Mouse (Mus musculus) heart, adult 2 months (tissue): ENCODE measurements at regions not wholly inside any gene's neighbourhood (a gene's known extent, or its start where the extent isn't known, plus 50 kb on each side); places are given as distances from the start of the nearest gene placed in this dataset.

ENCODE experiments used
- DNase-seq, 2 experiments: peaks; one replicate each; pipeline ENCODE4 v3.0.0; 2021
- H3K27ac ChIP-seq: fragments of 200-600 bp; 2 replicates; pipeline ENCODE4 v1.8.1; 2022
- H3K27me3 ChIP-seq: fragments of 200-500 bp; 2 replicates; pipeline ENCODE4 v1.6.1; 2012; ENCODE audit warnings: mild to moderate bottlenecking, low read length, inconsistent platforms, mixed read lengths; ENCODE audit not compliant: control insufficient read depth, insufficient read depth
- H3K36me3 ChIP-seq: fragments of 200-500 bp; 2 replicates; pipeline ENCODE4 v1.6.1; 2012; ENCODE audit warnings: low read length, inconsistent platforms; ENCODE audit not compliant: control insufficient read depth, insufficient read depth
- H3K4me1 ChIP-seq: fragments of 200-500 bp; 2 replicates; pipeline ENCODE4 v1.6.1; 2011; ENCODE audit warnings: low read length; ENCODE audit not compliant: control insufficient read depth, insufficient read depth
- H3K4me3 ChIP-seq: fragments of 200-600 bp; 2 replicates; pipeline ENCODE4 v1.8.1; 2022
- H3K79me2 ChIP-seq: fragments of 200-500 bp; replicated peaks from 2 replicates; pipeline ENCODE4 v1.6.1; 2012; ENCODE audit warnings: mild to moderate bottlenecking, inconsistent platforms, low read length, moderate library complexity, mixed read lengths; ENCODE audit not compliant: control insufficient read depth, insufficient read depth
- H3K9ac ChIP-seq: fragments of 200-500 bp; 2 replicates; pipeline ENCODE4 v1.6.1; 2012; ENCODE audit warnings: low read depth, mild to moderate bottlenecking, control low read depth, inconsistent platforms, low read length, mixed read lengths
- CTCF ChIP-seq: fragments of 200-600 bp; IDR thresholded peaks from 2 replicates; pipeline ENCODE4 v1.8.1; 2022; ENCODE audit warnings: antibody characterized with exemption, mild to moderate bottlenecking, moderate library complexity
- EP300 ChIP-seq: fragments of 200-500 bp; IDR thresholded peaks from 2 replicates; pipeline ENCODE4 v1.6.1; 2011; ENCODE audit warnings: low read depth, low read length, control low read depth; ENCODE audit not compliant: insufficient read depth
- POLR2A ChIP-seq: fragments of 200-500 bp; IDR thresholded peaks from 2 replicates; pipeline ENCODE4 v1.6.1; 2011; ENCODE audit warnings: mild to moderate bottlenecking, low read depth, low read length, control low read depth; ENCODE audit not compliant: insufficient read depth
- WGBS: fragments of 180-500 bp; shearing (Covaris S2); methylation state at CpG from one replicate; pipeline ENCODE4 v1.1.7; 2018; 5-methylcytosine and 5-hydroxymethylcytosine counted together
- intact Hi-C: fragments of 180-260 bp; cut with DNase I; formaldehyde crosslinking; loops from one replicate; pipeline ENCODE4 v1.15.1; 2025

GRCm38 (mm10) chr16:44648547-44649223 is 75.4 kb upstream of the Nepro start:
- H3K4me3 ChIP-seq, result no peak overlapping the region
- peak overlapping the region; percentile 29 for H3K27ac ChIP-seq
- 54% methylated on average over 2 of the region's 2 CpGs for WGBS
- intact Hi-C loops, result loop anchor here (10.0 kb wide), 1 partner anchor 46 kb away; no protein-coding TSS in a partner anchor
- no peak for TF ChIP-seq EP300
- TF ChIP-seq POLR2A, result no peak
- no peak for TF ChIP-seq CTCF
- DNase-seq, result peak in 1 of 2 experiments; percentile 13
- H3K4me1 ChIP-seq, result peaks cover 3% of the 10 kb centered on the region; the same call in 1 of the 2 replicates
- H3K9ac ChIP-seq, result no peak overlapping the region
- no peaks in the 10 kb centered on the region for H3K27me3 ChIP-seq
- H3K36me3 ChIP-seq, result no peaks in the 10 kb centered on the region
- H3K79me2 ChIP-seq, result no peaks in the 10 kb centered on the region

GRCm38 (mm10) chr16:44643992-44644391 is 80.1 kb upstream of the Nepro start:
- 9% methylated on average over 4 of the region's 4 CpGs for WGBS
- no peak for TF ChIP-seq EP300
- TF ChIP-seq CTCF, result peak; percentile 78
- TF ChIP-seq POLR2A, result no peak
- Histone ChIP-seq H3K79me2 (no peaks in the 10 kb centered on the region), H3K27me3 (no peaks in the 10 kb centered on the region), H3K27ac (no peak overlapping the region), H3K4me3 (no peak overlapping the region), H3K36me3 (no peaks in the 10 kb centered on the region), H3K9ac (no peak overlapping the region), H3K4me1 (peaks cover 3% of the 10 kb centered on the region; the same call in 1 of the 2 replicates)
- intact Hi-C loops, result loop anchor here (1.0 to 10.0 kb wide), 3 partner anchors 51 to 160 kb away; partner anchors contain the start of gene Boc
- DNase-seq, result peak in 1 of 2 experiments; percentile 23

- H3K4me1 ChIP-seq, result peaks cover 4% of the 10 kb centered on the region
- no peak for TF ChIP-seq EP300
- TF ChIP-seq POLR2A, result no peak
- TF ChIP-seq CTCF, result no peak
- WGBS, result 84% methylated on average over 3 of the region's 3 CpGs
Observed at GRCm38 (mm10) chr16:44637100-44637499, 78.4 kb upstream of the Boc start.

GRCm38 (mm10) chr16:44634486-44634885 is 75.8 kb upstream of the Boc start:
- TF ChIP-seq CTCF (no peak), EP300 (no peak), POLR2A (no peak)
- Histone ChIP-seq H3K36me3 (no peaks in the 10 kb centered on the region), H3K9ac (no peak overlapping the region), H3K79me2 (no peaks in the 10 kb centered on the region), H3K4me1 (peaks cover 7% of the 10 kb centered on the region), H3K27me3 (no peaks in the 10 kb centered on the region), H3K27ac (no peak overlapping the region), H3K4me3 (no peak overlapping the region)
- intact Hi-C loops, result no loop called here
- no peak for DNase-seq
- 95% methylated on average over 4 of the region's 4 CpGs for WGBS

More at GRCm38 (mm10) chr16:44637100-44637499, 78.4 kb upstream of the Boc start:
- H3K27me3 ChIP-seq, result no peaks in the 10 kb centered on the region
- intact Hi-C loops, result no loop called here
- no peaks in the 10 kb centered on the region for H3K36me3 ChIP-seq
- H3K4me3 ChIP-seq, result no peak overlapping the region
- DNase-seq, result no peak
- no peak overlapping the region for H3K9ac ChIP-seq
- H3K27ac ChIP-seq, result no peak overlapping the region
- H3K79me2 ChIP-seq, result no peaks in the 10 kb centered on the region

DNA sequence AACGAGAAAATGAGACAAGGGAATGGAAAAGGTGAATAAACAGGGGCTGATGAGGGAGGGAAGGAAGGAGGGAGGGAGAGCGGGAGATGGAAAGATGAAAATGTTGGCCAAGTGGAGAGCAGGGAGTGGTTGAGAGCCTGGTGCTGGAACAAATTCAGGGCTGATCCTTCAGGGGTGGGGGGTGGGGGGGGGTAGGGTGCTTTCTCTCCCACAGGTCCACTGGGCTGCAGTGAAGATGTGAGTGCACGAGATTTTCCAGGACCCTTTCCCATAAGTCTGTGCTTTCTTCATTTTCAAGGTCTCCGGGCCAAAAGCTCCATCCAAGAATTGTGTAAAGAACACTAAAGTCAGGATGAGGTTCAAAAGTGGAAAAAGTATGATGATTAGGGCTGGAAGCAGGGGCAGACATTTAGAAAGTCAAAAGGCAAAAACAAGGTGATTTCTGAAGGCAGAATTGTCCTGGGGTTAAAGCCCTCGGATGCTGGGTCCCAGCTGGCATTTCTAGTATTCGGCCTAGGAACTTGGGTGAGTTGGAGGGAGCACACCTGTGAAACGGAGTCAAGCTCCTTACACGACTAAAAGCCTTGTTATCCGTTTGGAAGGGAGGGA is 74.5 kb upstream of the Boc start:
- Histone ChIP-seq H3K27me3 (no peaks in the 10 kb centered on the region), H3K9ac (no peak overlapping the region), H3K4me1 (peaks cover 9% of the 10 kb centered on the region), H3K36me3 (no peaks in the 10 kb centered on the region), H3K79me2 (no peaks in the 10 kb centered on the region), H3K27ac (peak overlapping the region; percentile 59; the same call in 1 of the 2 replicates), H3K4me3 (no peak overlapping the region)
- intact Hi-C loops, result no loop called here
- no peak for TF ChIP-seq POLR2A
- no peak for TF ChIP-seq EP300
- TF ChIP-seq CTCF, result no peak
- WGBS, result 39% methylated on average over 9 of the region's 9 CpGs
- DNase-seq, result no peak
